Mouse (Mus musculus): ENCODE results near the gene Zfp39. TPM values are rescaled to one million over a fixed set of nuclear protein-coding genes. Genes with fewer than 3 reads are reported as not detected.

Gene Zfp39
- polyA plus RNA-seq (2015; fragmentation: Nextera tagmentation; extraction: Ambion mirVana) = 6.7 and 8.0 TPM in 2 replicates

DNA sequence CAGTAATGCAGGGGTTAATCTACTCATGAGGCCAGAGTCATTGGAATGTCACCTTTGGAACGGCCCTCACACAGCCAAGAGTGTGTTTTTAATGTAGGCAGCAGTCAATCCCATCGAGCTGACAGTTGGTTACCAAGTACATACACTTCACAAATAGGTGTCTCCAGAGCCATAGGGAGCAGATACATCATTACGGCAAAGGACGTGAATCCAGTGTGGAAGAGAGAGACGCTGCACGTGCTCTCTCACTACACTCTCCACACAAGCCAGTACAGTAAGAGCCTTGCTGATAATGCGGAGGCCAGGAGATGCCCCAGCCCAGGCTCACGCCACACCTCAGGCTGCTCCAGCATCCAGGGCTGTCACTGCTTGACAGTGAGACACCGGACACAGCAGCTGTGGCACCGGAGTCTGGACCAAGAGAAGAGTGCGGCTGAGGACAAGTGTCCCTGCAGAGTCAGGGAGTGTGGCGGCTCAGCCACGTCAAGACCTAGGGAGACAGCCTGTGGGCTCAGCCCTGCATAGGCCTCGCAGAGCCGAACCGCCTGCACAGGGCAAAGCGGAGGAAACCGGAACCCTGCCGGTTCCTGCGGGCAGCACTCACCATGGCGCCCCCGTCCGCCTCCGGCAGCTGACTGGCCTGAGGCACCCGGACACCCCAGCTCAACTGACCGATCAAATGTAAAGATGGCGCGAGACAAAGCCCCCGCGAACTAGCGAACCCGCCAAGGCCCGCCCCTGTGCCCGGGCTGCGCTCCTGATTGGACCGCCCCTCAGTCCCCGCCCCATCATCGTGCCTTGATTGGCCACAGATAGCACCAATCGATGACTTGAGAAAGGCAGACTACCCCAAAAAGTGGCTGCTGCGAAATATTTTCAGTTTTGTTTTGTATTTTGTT is at the start of gene Zfp39:
Zfp39 (minus strand) TSS at position 715 of the 899 bp plus-strand sequence.
- Histone ChIP-seq H3K4me2 (replicated peaks) (peak within 1 kb of the TSS; percentile 77), H3K4me3 (replicated peaks) (peak within 1 kb of the TSS; percentile 82), H3K9ac (peak within 1 kb of the TSS; percentile 84), H3K36me3 (peaks cover 6% of the 10 kb centered on the region), H3K27ac (replicated peaks) (peak within 1 kb of the TSS; percentile 82), H3K27me3 (no peaks in the 10 kb centered on the region), H3K4me1 (peaks cover 13% of the 10 kb centered on the region), H3K9me3 (replicated peaks) (no peaks in the 10 kb centered on the region)
- peak; percentile 97 for ATAC-seq (ENCODE audit: insufficient number of reproducible peaks, low FRiP score, low TSS enrichment, low read depth)
- under 1% methylated on average over 40 of the region's 40 CpGs for whole genome bisulfite sequencing

DNA sequence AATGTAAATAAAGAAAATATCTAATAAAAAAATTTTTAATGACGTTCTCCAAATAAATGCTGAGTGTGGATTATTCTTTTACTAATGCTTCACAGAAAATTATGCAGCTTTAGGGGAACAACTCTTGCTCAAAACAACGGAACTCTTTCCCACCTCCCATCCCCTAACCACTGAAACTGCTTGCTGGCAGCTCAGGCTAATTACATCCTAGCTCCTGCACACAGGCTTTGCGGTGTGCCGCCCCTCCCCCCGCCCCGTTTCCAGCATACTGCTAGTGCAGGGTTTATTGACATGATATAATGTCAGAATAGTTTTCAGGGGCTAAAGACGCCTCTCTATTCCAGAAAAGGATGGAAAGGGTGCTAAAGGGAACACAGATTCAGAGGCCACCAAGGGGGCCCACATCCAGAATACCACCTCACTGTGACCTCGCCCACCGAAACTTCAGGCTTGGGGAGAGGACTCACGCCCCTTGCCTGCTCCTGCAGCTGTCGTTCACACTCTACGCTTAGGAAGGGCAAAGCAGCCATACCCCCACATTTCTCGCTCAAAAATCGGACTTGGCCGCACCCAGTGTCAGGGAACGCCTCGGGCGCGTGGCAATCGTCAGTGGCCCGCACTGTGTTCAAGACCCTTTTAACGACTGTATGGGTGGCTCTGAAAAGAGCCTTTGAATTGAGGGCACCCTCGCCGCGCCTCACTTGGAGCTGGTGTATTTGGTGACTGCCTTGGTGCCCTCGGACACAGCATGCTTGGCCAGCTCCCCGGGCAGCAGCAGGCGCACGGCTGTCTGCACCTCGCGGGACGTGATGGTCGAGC is 49.5 kb upstream of the Zfp39 start:
- peak overlapping the region; percentile 100 for H3K27ac ChIP-seq (replicated peaks)
- WGBS = 2% methylated on average over 33 of the region's 33 CpGs
- peak overlapping the region; percentile 93 for H3K4me2 ChIP-seq (replicated peaks)
- H3K9me3 ChIP-seq (replicated peaks) = no peaks in the 10 kb centered on the region
- H3K4me1 ChIP-seq = peaks cover 39% of the 10 kb centered on the region
- ATAC-seq (ENCODE audit: insufficient number of reproducible peaks, low FRiP score, low TSS enrichment, low read depth) = 0 out of 2 replicates have a peak, but pooled peaks have one; percentile 1
- peak overlapping the region; percentile 40 for H3K9ac ChIP-seq
- H3K36me3 ChIP-seq = peaks cover 4% of the 10 kb centered on the region; the same call in 1 of the 2 replicates
- peak overlapping the region; percentile 69 for H3K4me3 ChIP-seq (replicated peaks)
- peaks cover 8% of the 10 kb centered on the region for H3K27me3 ChIP-seq

DNA sequence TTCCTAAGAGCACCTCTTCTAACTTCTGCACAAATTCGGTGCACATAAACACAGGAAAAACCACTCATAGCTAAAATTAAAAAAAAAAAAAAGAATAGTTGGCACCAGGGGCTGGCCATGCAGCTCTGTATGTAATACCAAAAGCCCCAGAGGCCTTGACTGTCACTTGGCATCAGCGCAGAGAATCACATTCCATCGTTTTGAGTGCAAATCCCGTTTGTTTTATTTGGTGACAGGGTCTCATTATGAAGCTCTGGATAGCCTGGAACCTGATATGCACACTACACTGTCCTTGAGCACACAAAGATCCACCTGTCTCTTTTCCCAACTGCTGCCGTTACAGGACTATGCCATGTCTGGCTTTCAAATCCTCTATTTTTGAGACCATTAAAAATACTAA is 47.2 kb upstream of the Zfp39 start:
- Histone ChIP-seq H3K36me3 (no peaks in the 10 kb centered on the region), H3K27ac (replicated peaks) (no peak overlapping the region), H3K9ac (no peak overlapping the region), H3K4me2 (replicated peaks) (no peak overlapping the region), H3K9me3 (replicated peaks) (no peaks in the 10 kb centered on the region), H3K4me3 (replicated peaks) (no peak overlapping the region), H3K27me3 (peaks cover 8% of the 10 kb centered on the region), H3K4me1 (peaks cover 32% of the 10 kb centered on the region)
- WGBS = 48% methylated on average over 5 of the region's 5 CpGs
- no peak for ATAC-seq (ENCODE audit: insufficient number of reproducible peaks, low FRiP score, low TSS enrichment, low read depth)

GRCm38 (mm10) chr11:58949480-58950431 is 45.7 kb upstream of the Zfp39 start:
- Histone ChIP-seq H3K4me3 (replicated peaks) (peak overlapping the region; percentile 46), H3K27ac (replicated peaks) (peak overlapping the region; percentile 86), H3K36me3 (no peaks in the 10 kb centered on the region), H3K9me3 (replicated peaks) (no peaks in the 10 kb centered on the region), H3K9ac (peak overlapping the region; percentile 42; the same call in 1 of the 2 replicates), H3K4me1 (peaks cover 29% of the 10 kb centered on the region), H3K4me2 (replicated peaks) (peak overlapping the region; percentile 65), H3K27me3 (peaks cover 8% of the 10 kb centered on the region)
- no peak for ATAC-seq (ENCODE audit: insufficient number of reproducible peaks, low FRiP score, low TSS enrichment, low read depth)
- WGBS = 7% methylated on average over 20 of the region's 20 CpGs

GRCm38 (mm10) chr11:58948542-58949479 is 44.8 kb upstream of the Zfp39 start, which contains the start of gene Hist3h2ba:
TSS of gene Hist3h2ba (plus strand) at chr11:58948920.
- H3K9me3 ChIP-seq (replicated peaks) = no peaks in the 10 kb centered on the region
- peak within 1 kb of the TSS; percentile 42; the same call in 1 of the 2 replicates for H3K9ac ChIP-seq
- H3K36me3 ChIP-seq = no peaks in the 10 kb centered on the region
- under 1% methylated on average over 48 of the region's 48 CpGs for WGBS
- H3K27me3 ChIP-seq = peaks cover 8% of the 10 kb centered on the region
- peaks cover 28% of the 10 kb centered on the region for H3K4me1 ChIP-seq
- H3K27ac ChIP-seq (replicated peaks) = peak within 1 kb of the TSS; percentile 86
- ATAC-seq (ENCODE audit: insufficient number of reproducible peaks, low FRiP score, low TSS enrichment, low read depth) = peak; percentile 88
- peak within 1 kb of the TSS; percentile 65 for H3K4me2 ChIP-seq (replicated peaks)
- H3K4me3 ChIP-seq (replicated peaks) = peak within 1 kb of the TSS; percentile 46

DNA sequence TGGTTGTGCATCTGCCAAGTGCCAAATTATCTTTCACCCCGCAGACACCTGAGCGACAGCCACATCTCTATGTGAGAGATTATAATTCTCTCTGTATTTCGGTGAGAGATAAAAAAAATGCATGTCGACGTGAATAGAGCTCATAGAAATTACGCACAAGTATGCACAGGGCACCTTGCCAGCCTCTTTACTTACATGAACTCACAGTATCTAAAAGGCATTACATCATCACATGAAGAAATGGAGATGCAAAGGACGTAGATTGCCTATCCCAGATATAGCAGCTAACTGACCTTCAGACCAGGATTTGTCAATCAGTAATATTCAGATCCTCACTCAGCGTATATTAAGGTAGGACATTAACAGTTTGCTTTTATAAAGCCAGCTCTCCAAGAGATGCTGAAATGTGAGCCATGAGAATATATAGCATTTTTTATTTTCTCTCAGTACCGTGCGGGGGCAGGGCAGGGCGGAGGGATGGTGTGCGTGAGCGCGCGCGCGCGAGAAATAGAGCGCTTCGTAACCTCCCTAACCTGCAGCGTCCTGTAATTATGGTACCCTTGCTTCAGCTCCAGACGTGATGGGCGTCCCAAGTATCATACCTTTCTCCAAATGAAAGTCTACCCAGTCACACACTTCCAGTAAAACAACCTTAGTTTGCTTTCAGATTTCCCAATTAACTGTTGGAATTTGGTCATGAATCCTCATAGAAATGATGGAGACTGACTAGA is 43.9 kb upstream of the Zfp39 start:
- 14% methylated on average over 23 of the region's 23 CpGs for WGBS
- Histone ChIP-seq H3K9me3 (replicated peaks) (no peaks in the 10 kb centered on the region), H3K27me3 (peaks cover 8% of the 10 kb centered on the region), H3K9ac (no peak overlapping the region), H3K4me2 (replicated peaks) (peak overlapping the region; percentile 65), H3K4me1 (peaks cover 19% of the 10 kb centered on the region), H3K4me3 (replicated peaks) (peak overlapping the region; percentile 46), H3K27ac (replicated peaks) (peak overlapping the region; percentile 86), H3K36me3 (no peaks in the 10 kb centered on the region)
- peak; percentile 60 for ATAC-seq (ENCODE audit: insufficient number of reproducible peaks, low FRiP score, low TSS enrichment, low read depth)

- no peak overlapping the region for H3K27ac ChIP-seq (replicated peaks)
- H3K9ac ChIP-seq = no peak overlapping the region
- ATAC-seq (ENCODE audit: insufficient number of reproducible peaks, low FRiP score, low TSS enrichment, low read depth) = no peak
- no peak overlapping the region for H3K4me3 ChIP-seq (replicated peaks)
- 77% methylated on average over 3 of the region's 3 CpGs for WGBS
- H3K27me3 ChIP-seq = peaks cover 8% of the 10 kb centered on the region
- H3K9me3 ChIP-seq (replicated peaks) = no peaks in the 10 kb centered on the region
- no peaks in the 10 kb centered on the region for H3K36me3 ChIP-seq
- no peak overlapping the region for H3K4me2 ChIP-seq (replicated peaks)
- peaks cover 17% of the 10 kb centered on the region for H3K4me1 ChIP-seq
These were observed 43.3 kb upstream of the Zfp39 start for GRCm38 (mm10) chr11:58947306-58947705.

DNA sequence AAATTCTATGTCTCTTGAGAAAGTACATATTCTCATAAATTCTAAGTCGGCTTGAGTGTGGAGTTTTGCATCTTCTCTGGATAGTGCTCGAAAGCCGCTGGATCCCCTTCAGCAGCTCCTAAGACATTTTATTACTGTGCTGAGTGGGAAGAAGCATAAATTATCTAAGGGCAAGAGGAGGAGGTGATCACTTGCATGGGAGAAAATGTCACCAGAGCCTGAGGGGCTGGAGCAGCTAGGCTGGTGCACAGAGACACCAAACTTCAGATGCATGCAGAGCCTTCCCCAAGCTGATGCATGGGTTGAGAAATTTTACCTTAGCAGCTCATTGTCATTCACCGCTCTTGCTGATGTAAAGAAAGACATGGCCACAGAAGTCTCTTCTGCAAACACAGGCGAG is 40.1 kb upstream of the Zfp39 start:
- Histone ChIP-seq H3K4me2 (replicated peaks) (no peak overlapping the region), H3K4me3 (replicated peaks) (no peak overlapping the region), H3K27me3 (no peaks in the 10 kb centered on the region; the same call in 1 of the 2 replicates), H3K27ac (replicated peaks) (no peak overlapping the region), H3K4me1 (peaks cover 16% of the 10 kb centered on the region), H3K9ac (no peak overlapping the region), H3K36me3 (no peaks in the 10 kb centered on the region), H3K9me3 (replicated peaks) (no peaks in the 10 kb centered on the region)
- no peak for ATAC-seq (ENCODE audit: insufficient number of reproducible peaks, low FRiP score, low TSS enrichment, low read depth)
- 69% methylated on average over 5 of the region's 5 CpGs for WGBS

- Histone ChIP-seq H3K9me3 (replicated peaks) (no peaks in the 10 kb centered on the region), H3K9ac (0 out of 2 replicates have a peak overlapping the region, but pooled peaks have one; percentile 19), H3K36me3 (peaks cover 24% of the 10 kb centered on the region), H3K4me1 (peaks cover 25% of the 10 kb centered on the region), H3K27ac (replicated peaks) (peak overlapping the region; percentile 80), H3K27me3 (no peaks in the 10 kb centered on the region), H3K4me3 (replicated peaks) (peak overlapping the region; percentile 95), H3K4me2 (replicated peaks) (peak overlapping the region; percentile 86)
- WGBS = 15% methylated on average over 6 of the region's 6 CpGs
- no peak for ATAC-seq (ENCODE audit: insufficient number of reproducible peaks, low FRiP score, low TSS enrichment, low read depth)
These were observed 35.0 kb upstream of the Zfp39 start for GRCm38 (mm10) chr11:58939088-58939439.
